Mouse (Mus musculus): ENCODE data around the gene Cfap77. TPM values are rescaled to one million over a fixed set of nuclear protein-coding genes. Genes with fewer than 3 reads are reported as not detected.

Cfap77 gene
- polyA plus RNA-seq, 2 experiments: 0.29 to 0.88 TPM

GRCm38 (mm10) chr2:28917518-28918361 lies 137.1 kb downstream of the Cfap77 start:
- no peak for TF ChIP-seq POLR2A (IDR thresholded peaks at IDR 0.05; ENCODE audit: borderline replicate concordance, extremely low read depth, insufficient read depth, insufficient read length)
- H3K4me1 ChIP-seq (ENCODE audit: control insufficient read depth, insufficient read depth, low read length): no peaks in the 10 kb centered on the region
- no peak for DNase-seq (ENCODE audit: low spot score)
- peaks cover 86% of the 10 kb centered on the region for H3K27me3 ChIP-seq (ENCODE audit: control insufficient read depth, insufficient read depth, low read length)
- no peak overlapping the region for H3K4me2 ChIP-seq (replicated peaks; ENCODE audit: low read depth, low read length, severe bottlenecking)
- no peak overlapping the region for H3K9ac ChIP-seq (ENCODE audit: low read depth, low read length, severe bottlenecking)
- no peaks in the 10 kb centered on the region for H3K36me3 ChIP-seq (ENCODE audit: control insufficient read depth, insufficient read depth, low read length)
- H3K9me3 ChIP-seq (ENCODE audit: control insufficient read depth, low read length): no peaks in the 10 kb centered on the region
- no peak for ATAC-seq (ENCODE audit: low FRiP score, low read depth)
- WGBS: 2% methylated on average over 52 of the region's 73 CpGs
- 0 out of 2 replicates have a peak overlapping the region, but pooled peaks have one; percentile 4 for H3K4me3 ChIP-seq (replicated peaks; ENCODE audit: low read length)
- H3K27ac ChIP-seq (replicated peaks; ENCODE audit: low read depth, low read length): no peak overlapping the region

GRCm38 (mm10) chr2:28917156-28917517 lies 137.7 kb downstream of the Cfap77 start:
- no peaks in the 10 kb centered on the region for H3K9me3 ChIP-seq (ENCODE audit: control insufficient read depth, low read length)
- H3K4me2 ChIP-seq (replicated peaks; ENCODE audit: low read depth, low read length, severe bottlenecking): no peak overlapping the region
- H3K9ac ChIP-seq (ENCODE audit: low read depth, low read length, severe bottlenecking): no peak overlapping the region
- H3K4me3 ChIP-seq (replicated peaks; ENCODE audit: low read length): no peak overlapping the region
- no peak for ATAC-seq (ENCODE audit: low FRiP score, low read depth)
- H3K27ac ChIP-seq (replicated peaks; ENCODE audit: low read depth, low read length): no peak overlapping the region
- no peaks in the 10 kb centered on the region for H3K4me1 ChIP-seq (ENCODE audit: control insufficient read depth, insufficient read depth, low read length)
- H3K27me3 ChIP-seq (ENCODE audit: control insufficient read depth, insufficient read depth, low read length): peaks cover 92% of the 10 kb centered on the region
- WGBS: 1% methylated on average over 11 of the region's 11 CpGs
- no peaks in the 10 kb centered on the region for H3K36me3 ChIP-seq (ENCODE audit: control insufficient read depth, insufficient read depth, low read length)
- no peak for TF ChIP-seq POLR2A (IDR thresholded peaks at IDR 0.05; ENCODE audit: borderline replicate concordance, extremely low read depth, insufficient read depth, insufficient read length)
- no peak for DNase-seq (ENCODE audit: low spot score)

GRCm38 (mm10) chr2:28916513-28916865 lies 138.4 kb downstream of the Cfap77 start, which contains the start of gene Barhl1:
Gene Barhl1 (minus strand): TSS chr2:28916668.
- Histone ChIP-seq H3K27ac (replicated peaks; ENCODE audit: low read depth, low read length) (no peak within 1 kb of the TSS), H3K4me1 (ENCODE audit: control insufficient read depth, insufficient read depth, low read length) (no peaks in the 10 kb centered on the region), H3K4me3 (replicated peaks; ENCODE audit: low read length) (no peak within 1 kb of the TSS; the same call in 1 of the 2 replicates), H3K36me3 (ENCODE audit: control insufficient read depth, insufficient read depth, low read length) (no peaks in the 10 kb centered on the region), H3K9ac (ENCODE audit: low read depth, low read length, severe bottlenecking) (no peak within 1 kb of the TSS), H3K27me3 (ENCODE audit: control insufficient read depth, insufficient read depth, low read length) (peaks cover 95% of the 10 kb centered on the region), H3K4me2 (replicated peaks; ENCODE audit: low read depth, low read length, severe bottlenecking) (peak within 1 kb of the TSS; percentile 22; the same call in 1 of the 2 replicates), H3K9me3 (ENCODE audit: control insufficient read depth, low read length) (no peaks in the 10 kb centered on the region)
- TF ChIP-seq POLR2A (IDR thresholded peaks at IDR 0.05; ENCODE audit: borderline replicate concordance, extremely low read depth, insufficient read depth, insufficient read length): no peak
- ATAC-seq (ENCODE audit: low FRiP score, low read depth) (no peak), DNase-seq (ENCODE audit: low spot score) (no peak)
- WGBS: under 1% methylated on average over 18 of the region's 18 CpGs

- no peak overlapping the region for H3K27ac ChIP-seq (replicated peaks; ENCODE audit: low read depth, low read length)
- 1% methylated on average over 46 of the region's 50 CpGs for WGBS
- DNase-seq (ENCODE audit: low spot score) (peak; percentile 80), ATAC-seq (ENCODE audit: low FRiP score, low read depth) (peak; percentile 65)
- H3K4me1 ChIP-seq (ENCODE audit: control insufficient read depth, insufficient read depth, low read length): no peaks in the 10 kb centered on the region
- no peak overlapping the region; the same call in 1 of the 2 replicates for H3K4me3 ChIP-seq (replicated peaks; ENCODE audit: low read length)
- TF ChIP-seq POLR2A (IDR thresholded peaks at IDR 0.05; ENCODE audit: borderline replicate concordance, extremely low read depth, insufficient read depth, insufficient read length): no peak
- H3K27me3 ChIP-seq (ENCODE audit: control insufficient read depth, insufficient read depth, low read length): peaks cover 95% of the 10 kb centered on the region
- H3K36me3 ChIP-seq (ENCODE audit: control insufficient read depth, insufficient read depth, low read length): no peaks in the 10 kb centered on the region
- peak overlapping the region; percentile 22; the same call in 1 of the 2 replicates for H3K4me2 ChIP-seq (replicated peaks; ENCODE audit: low read depth, low read length, severe bottlenecking)
- H3K9me3 ChIP-seq (ENCODE audit: control insufficient read depth, low read length): no peaks in the 10 kb centered on the region
- H3K9ac ChIP-seq (ENCODE audit: low read depth, low read length, severe bottlenecking): no peak overlapping the region
Measured at GRCm38 (mm10) chr2:28915768-28916512, 138.9 kb downstream of the Cfap77 start.

GRCm38 (mm10) chr2:28915104-28915738 lies 139.6 kb downstream of the Cfap77 start:
- Histone ChIP-seq H3K9ac (ENCODE audit: low read depth, low read length, severe bottlenecking) (no peak overlapping the region), H3K27me3 (ENCODE audit: control insufficient read depth, insufficient read depth, low read length) (peaks cover 97% of the 10 kb centered on the region), H3K4me1 (ENCODE audit: control insufficient read depth, insufficient read depth, low read length) (no peaks in the 10 kb centered on the region), H3K4me2 (replicated peaks; ENCODE audit: low read depth, low read length, severe bottlenecking) (no peak overlapping the region), H3K36me3 (ENCODE audit: control insufficient read depth, insufficient read depth, low read length) (no peaks in the 10 kb centered on the region), H3K9me3 (ENCODE audit: control insufficient read depth, low read length) (no peaks in the 10 kb centered on the region), H3K27ac (replicated peaks; ENCODE audit: low read depth, low read length) (no peak overlapping the region), H3K4me3 (replicated peaks; ENCODE audit: low read length) (no peak overlapping the region)
- no peak for ATAC-seq (ENCODE audit: low FRiP score, low read depth)
- DNase-seq (ENCODE audit: low spot score): no peak
- 4% methylated on average over 22 of the region's 22 CpGs for WGBS
- no peak for TF ChIP-seq POLR2A (IDR thresholded peaks at IDR 0.05; ENCODE audit: borderline replicate concordance, extremely low read depth, insufficient read depth, insufficient read length)
